Mouse (Mus musculus): ENCODE data around the gene Hdac10. TPM values are rescaled to one million over a fixed set of nuclear protein-coding genes. Genes with fewer than 3 reads are reported as not detected.

Hdac10 gene
- polyA plus RNA-seq, 1 experiment from 2014 or later, result 15.0 TPM

- POLR2A ChIA-PET, result interaction anchor here (0.6 to 1.6 kb wide), 5 partner anchors 14 to 84 kb away, joined by 3 to 5 read pairs (median 4); partner anchors contain the start of genes Mapk11 and Mapk12
- CTCF ChIA-PET, result interaction anchor here (0.9 to 2.0 kb wide), 9 partner anchors 12 to 192 kb away, joined by 3 to 12 read pairs (median 4); partner anchors contain the start of gene Mapk11
- DNase-seq (ENCODE audit: low read depth, low spot score) (no peak), ATAC-seq (no peak)
- no peaks in the 10 kb centered on the region for H3K27me3 ChIP-seq
- in situ Hi-C loops (cut with MboI; ENCODE audit: low pct_unique_long_range_greater_than_20kb), result no loop called here
- TF ChIP-seq CTCF (IDR thresholded peaks at IDR 0.05), result no peak
These were observed 1.0 kb downstream of the Hdac10 start for GRCm38 (mm10) chr15:89127364-89127940.

DNA sequence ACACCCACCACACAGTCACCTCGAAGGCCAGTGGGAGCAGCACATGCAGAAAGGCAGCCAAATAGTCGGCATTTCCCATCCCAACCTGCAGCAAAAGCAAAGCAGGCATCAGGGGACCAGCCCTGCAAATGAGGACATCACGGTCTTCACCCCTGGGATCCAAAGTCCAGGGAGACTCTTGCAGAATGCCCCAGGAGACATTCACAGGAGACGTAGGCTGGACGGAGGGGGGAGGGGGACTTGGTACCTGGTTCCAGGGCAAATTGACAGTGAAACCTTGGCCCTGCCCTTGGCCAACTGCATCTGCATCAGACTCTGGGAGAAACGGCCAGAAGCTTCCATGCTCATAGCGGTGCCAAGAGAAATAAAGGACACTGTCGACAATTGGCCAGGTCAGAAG is 1.9 kb downstream of the Hdac10 start:
- no peak for TF ChIP-seq CTCF (IDR thresholded peaks at IDR 0.05)
- in situ Hi-C loops (cut with MboI; ENCODE audit: low pct_unique_long_range_greater_than_20kb), result no loop called here
- DNase-seq (ENCODE audit: low read depth, low spot score), result no peak
- ATAC-seq, result no peak
- POLR2A ChIA-PET, result interaction anchor here (1.0 kb wide), 1 partner anchor 14 kb away, joined by 3 read pairs; the partner anchor contains the start of gene Mapk12
- CTCF ChIA-PET, result interaction anchor here (1.5 kb wide), 1 partner anchor 22 kb away, joined by 3 read pairs; the partner anchor contains the start of gene Mapk11
- no peaks in the 10 kb centered on the region for H3K27me3 ChIP-seq

DNA sequence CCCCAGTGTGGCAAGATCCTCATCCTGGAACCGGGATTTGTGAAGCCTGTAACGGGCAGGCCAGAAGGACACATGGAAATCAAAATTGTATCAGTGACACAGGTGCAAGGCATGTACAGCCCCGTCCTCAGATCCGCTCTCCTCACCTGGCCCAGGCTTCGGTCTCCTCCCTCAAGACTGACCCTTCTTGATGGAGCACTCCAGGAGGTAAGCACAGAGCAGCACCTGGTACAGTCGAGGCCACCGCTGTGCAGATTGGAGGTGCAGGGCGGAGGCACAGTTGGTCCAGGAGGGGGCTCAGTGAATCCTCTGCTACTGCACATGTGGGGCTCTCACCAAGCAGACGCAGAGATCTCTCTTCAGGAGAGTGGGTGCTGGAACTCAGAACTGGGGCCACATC is 3.1 kb downstream of the Hdac10 start:
- in situ Hi-C loops (cut with MboI; ENCODE audit: low pct_unique_long_range_greater_than_20kb), result no loop called here
- no peaks in the 10 kb centered on the region for H3K27me3 ChIP-seq
- ChIA-PET POLR2A (no interaction called here), CTCF (interaction anchor here (1.7 kb wide), 1 partner anchor 85 kb away, joined by 6 read pairs; no protein-coding TSS in a partner anchor)
- DNase-seq (ENCODE audit: low read depth, low spot score) (no peak), ATAC-seq (no peak)
- no peak for TF ChIP-seq CTCF (IDR thresholded peaks at IDR 0.05)

DNA sequence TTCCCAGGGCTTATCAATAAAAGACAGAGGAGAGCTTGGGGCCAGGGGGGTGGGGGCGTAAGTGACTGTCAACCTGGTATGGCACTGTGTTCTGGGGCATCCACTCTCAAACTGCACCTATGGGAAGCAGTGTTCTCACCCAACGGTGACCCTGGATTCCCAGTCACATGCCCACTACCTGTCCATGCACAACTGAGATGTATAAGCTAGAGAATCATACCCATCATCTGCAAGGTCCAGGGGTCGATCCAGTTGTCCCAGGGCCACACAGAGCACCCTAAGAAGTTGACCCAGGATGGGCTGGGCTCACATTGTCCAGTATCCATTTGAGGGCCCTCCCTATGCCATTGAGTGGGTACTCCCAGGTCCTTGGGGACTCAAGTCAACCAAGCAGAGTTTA is 4.2 kb downstream of the Hdac10 start:
- CTCF ChIA-PET, result interaction anchor here (1.7 kb wide), 1 partner anchor 86 kb away, joined by 6 read pairs; no protein-coding TSS in a partner anchor
- no peaks in the 10 kb centered on the region for H3K27me3 ChIP-seq
- in situ Hi-C loops (cut with MboI; ENCODE audit: low pct_unique_long_range_greater_than_20kb), result no loop called here
- no peak for ATAC-seq
- POLR2A ChIA-PET, result no interaction called here
- DNase-seq (ENCODE audit: low read depth, low spot score), result no peak
- no peak for TF ChIP-seq CTCF (IDR thresholded peaks at IDR 0.05)

GRCm38 (mm10) chr15:89123595-89123994 is 4.9 kb downstream of the Hdac10 start:
- DNase-seq (ENCODE audit: low read depth, low spot score) (no peak), ATAC-seq (no peak)
- in situ Hi-C loops (cut with MboI; ENCODE audit: low pct_unique_long_range_greater_than_20kb), result no loop called here
- CTCF ChIA-PET, result interaction anchor here (0.7 to 1.7 kb wide), 6 partner anchors 8 to 87 kb away, joined by 3 to 6 read pairs (median 4); no protein-coding TSS in a partner anchor
- POLR2A ChIA-PET, result interaction anchor here (1.2 to 1.9 kb wide), 3 partner anchors 26 to 89 kb away, joined by 3 to 6 read pairs (median 4); partner anchors contain the start of genes Dennd6b and Mapk11
- no peak for TF ChIP-seq CTCF (IDR thresholded peaks at IDR 0.05)
- H3K27me3 ChIP-seq, result no peaks in the 10 kb centered on the region

DNA sequence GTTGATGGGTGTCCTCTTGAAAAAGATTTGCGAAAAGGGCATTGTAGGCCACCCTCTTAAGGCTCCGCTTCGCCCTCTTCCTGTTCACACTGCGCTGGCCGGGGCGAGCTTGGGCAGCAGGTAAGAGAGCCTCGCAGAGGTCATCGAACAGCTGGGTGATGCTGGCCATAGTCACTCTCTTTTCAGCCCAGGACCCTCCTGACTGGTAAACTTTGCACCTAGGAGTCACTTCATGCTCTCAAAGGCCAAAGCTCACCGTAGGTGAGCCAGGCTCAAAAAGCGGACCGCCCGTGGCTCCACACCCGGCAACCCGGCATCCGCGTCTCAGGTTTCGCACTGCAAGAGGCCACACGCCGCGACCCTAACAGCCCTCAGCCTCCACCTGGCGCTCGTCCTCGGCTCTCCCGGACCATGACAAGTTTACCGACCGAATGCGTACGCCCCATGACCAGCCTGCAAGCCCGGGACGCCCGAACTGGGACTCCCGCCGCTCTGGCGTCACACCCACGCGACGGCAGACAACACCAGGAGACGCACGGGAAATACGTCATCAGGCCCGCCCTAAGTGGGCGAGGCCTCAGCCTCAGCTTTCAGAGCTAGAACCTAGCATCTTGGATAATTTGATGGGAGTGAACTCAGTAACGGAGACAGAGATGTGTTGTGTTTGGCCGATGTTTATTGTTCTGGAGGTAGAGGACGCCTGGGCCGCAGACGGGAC is 5.7 kb downstream of the Hdac10 start, which contains the start of gene Tubgcp6:
Tubgcp6 (minus strand) TSS at position 464 of the 718 bp plus-strand sequence.
- H3K27me3 ChIP-seq, result no peaks in the 10 kb centered on the region
- peak; percentile 59 for ATAC-seq
- DNase-seq (ENCODE audit: low read depth, low spot score), result peak; percentile 46
- ChIA-PET CTCF (interaction anchor here (0.7 to 1.7 kb wide), 7 partner anchors 9 to 88 kb away, joined by 3 to 6 read pairs (median 3); no protein-coding TSS in a partner anchor), POLR2A (interaction anchor here (0.6 to 1.9 kb wide), 5 partner anchors 9 to 120 kb away, joined by 3 to 6 read pairs (median 3); partner anchors contain the start of genes Dennd6b and Mapk11)
- in situ Hi-C loops (cut with MboI; ENCODE audit: low pct_unique_long_range_greater_than_20kb), result no loop called here
- TF ChIP-seq CTCF (IDR thresholded peaks at IDR 0.05), result no peak

GRCm38 (mm10) chr15:89118007-89118406 is 10.5 kb downstream of the Hdac10 start:
- DNase-seq (ENCODE audit: low read depth, low spot score) (no peak), ATAC-seq (no peak)
- H3K27me3 ChIP-seq, result no peaks in the 10 kb centered on the region
- ChIA-PET CTCF (interaction anchor here (1.4 to 2.2 kb wide), 2 partner anchors 37 to 93 kb away, joined by 3 to 9 read pairs; partner anchors contain the start of gene Ppp6r2), POLR2A (no interaction called here)
- no peak for TF ChIP-seq CTCF (IDR thresholded peaks at IDR 0.05)
- in situ Hi-C loops (cut with MboI; ENCODE audit: low pct_unique_long_range_greater_than_20kb), result no loop called here

- no peaks in the 10 kb centered on the region for H3K27me3 ChIP-seq
- POLR2A ChIA-PET, result no interaction called here
- DNase-seq (ENCODE audit: low read depth, low spot score) (no peak), ATAC-seq (peak; percentile 42)
- no peak for TF ChIP-seq CTCF (IDR thresholded peaks at IDR 0.05)
- in situ Hi-C loops (cut with MboI; ENCODE audit: low pct_unique_long_range_greater_than_20kb), result no loop called here
- CTCF ChIA-PET, result interaction anchor here (0.5 to 1.7 kb wide), 6 partner anchors 10 to 321 kb away, joined by 3 to 4 read pairs (median 3); partner anchors contain the start of gene Tubgcp6
These were observed 18.4 kb downstream of the Hdac10 start for GRCm38 (mm10) chr15:89110147-89110546.

- no peak for TF ChIP-seq CTCF (IDR thresholded peaks at IDR 0.05)
- H3K27me3 ChIP-seq, result no peaks in the 10 kb centered on the region
- POLR2A ChIA-PET, result interaction anchor here (1.2 kb wide), 1 partner anchor 9 kb away, joined by 3 read pairs; no protein-coding TSS in a partner anchor
- CTCF ChIA-PET, result interaction anchor here (1.1 kb wide), 1 partner anchor 9 kb away, joined by 3 read pairs; no protein-coding TSS in a partner anchor
- in situ Hi-C loops (cut with MboI; ENCODE audit: low pct_unique_long_range_greater_than_20kb), result no loop called here
- ATAC-seq, result no peak
- DNase-seq (ENCODE audit: low read depth, low spot score), result no peak
These were observed 21.5 kb downstream of the Hdac10 start for GRCm38 (mm10) chr15:89106976-89107375.

DNA sequence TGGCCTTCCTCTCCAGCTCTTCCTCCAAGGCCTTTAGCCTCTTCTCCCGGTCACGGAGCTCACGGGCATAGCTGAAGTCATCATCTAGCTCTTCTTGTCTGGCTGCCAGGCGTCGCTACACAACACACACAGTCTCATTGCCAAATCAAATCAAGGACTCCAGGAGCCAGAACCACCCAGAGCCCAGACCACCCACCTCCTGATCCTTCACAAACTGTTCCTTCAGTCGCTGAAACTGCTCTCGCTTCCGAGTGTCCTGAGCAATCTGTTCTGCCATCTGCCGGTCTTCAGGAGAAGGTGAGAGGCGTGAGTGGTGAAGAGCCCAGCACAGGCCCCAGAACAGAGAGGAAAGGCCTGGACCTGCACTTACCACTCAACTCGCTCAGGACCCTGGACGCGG is 22.4 kb downstream of the Hdac10 start:
- TF ChIP-seq CTCF (IDR thresholded peaks at IDR 0.05), result no peak
- ChIA-PET CTCF (interaction anchor here (1.1 kb wide), 1 partner anchor 105 kb away, joined by 3 read pairs; the partner anchor contains the start of gene Ppp6r2), POLR2A (interaction anchor here (1.2 kb wide), 1 partner anchor 8 kb away, joined by 3 read pairs; no protein-coding TSS in a partner anchor)
- in situ Hi-C loops (cut with MboI; ENCODE audit: low pct_unique_long_range_greater_than_20kb), result no loop called here
- no peak for ATAC-seq
- no peaks in the 10 kb centered on the region for H3K27me3 ChIP-seq
- no peak for DNase-seq (ENCODE audit: low read depth, low spot score)
